Mouse (Mus musculus): ENCODE data around the gene Dock1. TPM values are rescaled to one million over a fixed set of nuclear protein-coding genes. Genes with fewer than 3 reads are reported as not detected.

The Dock1 gene
- total and polyA plus RNA-seq, 3 experiments = not detected

- DNase-seq (ENCODE audit: low spot score) (no peak), ATAC-seq (ENCODE audit: extremely low read depth, insufficient number of reproducible peaks, low FRiP score, poor library complexity, severe bottlenecking) (no peak)
- Histone ChIP-seq H3K9me3 (replicated peaks) (peaks cover 60% of the 10 kb centered on the region), H3K36me3 (replicated peaks) (no peaks in the 10 kb centered on the region), H3K4me1 (ENCODE audit: insufficient read depth, low read depth, low read length) (no peaks in the 10 kb centered on the region), H3K4me3 (ENCODE audit: low read depth, low read length) (no peak overlapping the region), H3K27me3 (ENCODE audit: insufficient read depth, low read length) (no peaks in the 10 kb centered on the region)
- TF ChIP-seq POLR2AphosphoS5 (IDR thresholded peaks at IDR 0.05; ENCODE audit: insufficient replicate concordance, low read depth, low read length) (no peak), TAL1 (conservative IDR thresholded peaks at IDR 0.05; ENCODE audit: low read depth, low read length) (no peak), CTCF (IDR thresholded peaks at IDR 0.05; ENCODE audit: low read depth, low read length) (no peak), GATA2 (IDR thresholded peaks at IDR 0.05; ENCODE audit: borderline replicate concordance, low read depth, low read length) (no peak), GATA1 (IDR thresholded peaks at IDR 0.05; ENCODE audit: borderline replicate concordance, low read length) (no peak)
Measured at GRCm38 (mm10) chr7:134722361-134722760, 51.9 kb downstream of the Dock1 start.

DNA sequence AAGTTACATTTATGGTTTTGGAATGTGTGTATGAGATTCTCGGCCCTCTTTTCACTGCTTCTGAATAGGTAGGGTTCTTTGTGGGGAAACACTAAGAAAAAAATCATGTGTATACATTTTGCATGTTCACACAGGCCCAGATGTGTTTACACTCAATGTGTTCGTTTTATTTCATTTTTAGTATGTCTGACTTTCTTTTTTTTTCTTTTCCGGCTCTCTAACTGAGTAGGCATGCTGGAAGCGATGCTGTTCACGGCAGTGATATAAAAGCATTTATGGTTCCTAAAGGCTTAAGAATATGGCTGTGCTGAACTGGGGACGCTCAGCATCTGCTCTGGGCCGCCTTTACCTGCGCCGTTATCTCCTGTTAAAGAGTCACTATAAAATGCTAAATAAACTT, 52.5 kb downstream of the Dock1 start:
- no peak overlapping the region for H3K4me3 ChIP-seq (ENCODE audit: low read depth, low read length)
- ATAC-seq (ENCODE audit: extremely low read depth, insufficient number of reproducible peaks, low FRiP score, poor library complexity, severe bottlenecking) (no peak), DNase-seq (ENCODE audit: low spot score) (no peak)
- TF ChIP-seq GATA1 (IDR thresholded peaks at IDR 0.05; ENCODE audit: borderline replicate concordance, low read length) (no peak), POLR2AphosphoS5 (IDR thresholded peaks at IDR 0.05; ENCODE audit: insufficient replicate concordance, low read depth, low read length) (no peak), TAL1 (conservative IDR thresholded peaks at IDR 0.05; ENCODE audit: low read depth, low read length) (no peak), CTCF (IDR thresholded peaks at IDR 0.05; ENCODE audit: low read depth, low read length) (no peak), GATA2 (IDR thresholded peaks at IDR 0.05; ENCODE audit: borderline replicate concordance, low read depth, low read length) (no peak)
- no peaks in the 10 kb centered on the region for H3K36me3 ChIP-seq (replicated peaks)
- H3K4me1 ChIP-seq (ENCODE audit: insufficient read depth, low read depth, low read length) = no peaks in the 10 kb centered on the region
- peaks cover 61% of the 10 kb centered on the region for H3K9me3 ChIP-seq (replicated peaks)
- H3K27me3 ChIP-seq (ENCODE audit: insufficient read depth, low read length) = no peaks in the 10 kb centered on the region

- ATAC-seq (ENCODE audit: extremely low read depth, insufficient number of reproducible peaks, low FRiP score, poor library complexity, severe bottlenecking) = no peak
- no peak overlapping the region for H3K4me3 ChIP-seq (ENCODE audit: low read depth, low read length)
Measured at GRCm38 (mm10) chr7:134723509-134723908, 53.1 kb downstream of the Dock1 start.

DNA sequence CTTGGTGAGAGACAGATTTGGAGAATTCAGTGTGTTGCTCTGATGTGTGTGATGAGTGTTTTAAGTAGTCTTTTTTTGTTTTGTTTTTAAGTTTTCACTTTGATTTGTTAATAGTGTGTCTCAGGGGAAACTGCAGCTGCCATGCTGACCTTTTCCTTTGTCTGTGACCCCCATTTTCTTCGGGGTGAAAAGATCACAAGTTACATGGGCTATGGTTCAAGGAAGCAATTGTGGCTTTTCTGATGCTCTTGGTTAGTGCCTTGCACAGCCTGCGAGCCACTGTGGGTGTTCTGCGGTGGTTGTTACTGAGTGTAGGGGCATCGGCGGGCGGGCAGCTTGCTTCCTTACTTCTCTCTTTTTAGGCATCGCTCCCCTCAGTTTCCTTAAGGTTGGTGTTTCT, 54.4 kb downstream of the Dock1 start:
- ATAC-seq (ENCODE audit: extremely low read depth, insufficient number of reproducible peaks, low FRiP score, poor library complexity, severe bottlenecking) (no peak), DNase-seq (ENCODE audit: low spot score) (no peak)
- H3K9me3 ChIP-seq (replicated peaks) = peaks cover 59% of the 10 kb centered on the region
- no peak overlapping the region for H3K4me3 ChIP-seq (ENCODE audit: low read depth, low read length)
- no peaks in the 10 kb centered on the region for H3K4me1 ChIP-seq (ENCODE audit: insufficient read depth, low read depth, low read length)
- H3K36me3 ChIP-seq (replicated peaks) = no peaks in the 10 kb centered on the region
- no peak for TF ChIP-seq GATA2 (IDR thresholded peaks at IDR 0.05; ENCODE audit: borderline replicate concordance, low read depth, low read length)
- no peak for TF ChIP-seq POLR2AphosphoS5 (IDR thresholded peaks at IDR 0.05; ENCODE audit: insufficient replicate concordance, low read depth, low read length)
- no peak for TF ChIP-seq GATA1 (IDR thresholded peaks at IDR 0.05; ENCODE audit: borderline replicate concordance, low read length)
- TF ChIP-seq CTCF (IDR thresholded peaks at IDR 0.05; ENCODE audit: low read depth, low read length) = no peak
- no peak for TF ChIP-seq TAL1 (conservative IDR thresholded peaks at IDR 0.05; ENCODE audit: low read depth, low read length)
- H3K27me3 ChIP-seq (ENCODE audit: insufficient read depth, low read length) = no peaks in the 10 kb centered on the region

More at GRCm38 (mm10) chr7:134723509-134723908, 53.1 kb downstream of the Dock1 start:
- TF ChIP-seq GATA2 (IDR thresholded peaks at IDR 0.05; ENCODE audit: borderline replicate concordance, low read depth, low read length) = no peak
- TF ChIP-seq TAL1 (conservative IDR thresholded peaks at IDR 0.05; ENCODE audit: low read depth, low read length) = no peak
- no peak for TF ChIP-seq POLR2AphosphoS5 (IDR thresholded peaks at IDR 0.05; ENCODE audit: insufficient replicate concordance, low read depth, low read length)
- no peak for TF ChIP-seq GATA1 (IDR thresholded peaks at IDR 0.05; ENCODE audit: borderline replicate concordance, low read length)
- TF ChIP-seq CTCF (IDR thresholded peaks at IDR 0.05; ENCODE audit: low read depth, low read length) = no peak
- H3K4me1 ChIP-seq (ENCODE audit: insufficient read depth, low read depth, low read length) = no peaks in the 10 kb centered on the region
- DNase-seq (ENCODE audit: low spot score) = no peak
- H3K36me3 ChIP-seq (replicated peaks) = no peaks in the 10 kb centered on the region
- H3K27me3 ChIP-seq (ENCODE audit: insufficient read depth, low read length) = no peaks in the 10 kb centered on the region
- H3K9me3 ChIP-seq (replicated peaks) = peaks cover 59% of the 10 kb centered on the region

- TF ChIP-seq GATA1 (IDR thresholded peaks at IDR 0.05; ENCODE audit: borderline replicate concordance, low read length) = no peak
- no peak for TF ChIP-seq CTCF (IDR thresholded peaks at IDR 0.05; ENCODE audit: low read depth, low read length)
- no peak for TF ChIP-seq GATA2 (IDR thresholded peaks at IDR 0.05; ENCODE audit: borderline replicate concordance, low read depth, low read length)
- no peak for TF ChIP-seq TAL1 (conservative IDR thresholded peaks at IDR 0.05; ENCODE audit: low read depth, low read length)
- no peak for TF ChIP-seq POLR2AphosphoS5 (IDR thresholded peaks at IDR 0.05; ENCODE audit: insufficient replicate concordance, low read depth, low read length)
- no peak for DNase-seq (ENCODE audit: low spot score)
- Histone ChIP-seq H3K27me3 (ENCODE audit: insufficient read depth, low read length) (no peaks in the 10 kb centered on the region), H3K4me3 (ENCODE audit: low read depth, low read length) (no peak overlapping the region), H3K9me3 (replicated peaks) (peaks cover 55% of the 10 kb centered on the region), H3K4me1 (ENCODE audit: insufficient read depth, low read depth, low read length) (no peaks in the 10 kb centered on the region), H3K36me3 (replicated peaks) (no peaks in the 10 kb centered on the region)
- ATAC-seq (ENCODE audit: extremely low read depth, insufficient number of reproducible peaks, low FRiP score, poor library complexity, severe bottlenecking) = no peak
Measured at GRCm38 (mm10) chr7:134725551-134726529, 55.4 kb downstream of the Dock1 start.

- H3K4me1 ChIP-seq (ENCODE audit: insufficient read depth, low read depth, low read length) = no peaks in the 10 kb centered on the region
- no peaks in the 10 kb centered on the region for H3K27me3 ChIP-seq (ENCODE audit: insufficient read depth, low read length)
- ATAC-seq (ENCODE audit: extremely low read depth, insufficient number of reproducible peaks, low FRiP score, poor library complexity, severe bottlenecking) (no peak), DNase-seq (ENCODE audit: low spot score) (no peak)
- H3K36me3 ChIP-seq (replicated peaks) = no peaks in the 10 kb centered on the region
- H3K4me3 ChIP-seq (ENCODE audit: low read depth, low read length) = no peak overlapping the region
- peaks cover 54% of the 10 kb centered on the region for H3K9me3 ChIP-seq (replicated peaks)
- TF ChIP-seq POLR2AphosphoS5 (IDR thresholded peaks at IDR 0.05; ENCODE audit: insufficient replicate concordance, low read depth, low read length) (no peak), GATA2 (IDR thresholded peaks at IDR 0.05; ENCODE audit: borderline replicate concordance, low read depth, low read length) (no peak), CTCF (IDR thresholded peaks at IDR 0.05; ENCODE audit: low read depth, low read length) (no peak), TAL1 (conservative IDR thresholded peaks at IDR 0.05; ENCODE audit: low read depth, low read length) (no peak), GATA1 (IDR thresholded peaks at IDR 0.05; ENCODE audit: borderline replicate concordance, low read length) (no peak)
Measured at GRCm38 (mm10) chr7:134726530-134727258, 56.2 kb downstream of the Dock1 start.
